Mouse (Mus musculus) liver, postnatal 0 days (tissue): ENCODE measurements around the gene Atp8b5.

Source experiments
- CTCF ChIP-seq: sonication (generic); IDR thresholded peaks from 2 replicates; pipeline ENCODE4 v1.5.1; 2016; ENCODE audit warnings: antibody characterized with exemption, low read depth
- EP300 ChIP-seq: IDR thresholded peaks from 2 replicates; pipeline ENCODE4 v1.6.1; 2016; ENCODE audit warnings: antibody characterized with exemption, low read depth, mild to moderate bottlenecking

DNA sequence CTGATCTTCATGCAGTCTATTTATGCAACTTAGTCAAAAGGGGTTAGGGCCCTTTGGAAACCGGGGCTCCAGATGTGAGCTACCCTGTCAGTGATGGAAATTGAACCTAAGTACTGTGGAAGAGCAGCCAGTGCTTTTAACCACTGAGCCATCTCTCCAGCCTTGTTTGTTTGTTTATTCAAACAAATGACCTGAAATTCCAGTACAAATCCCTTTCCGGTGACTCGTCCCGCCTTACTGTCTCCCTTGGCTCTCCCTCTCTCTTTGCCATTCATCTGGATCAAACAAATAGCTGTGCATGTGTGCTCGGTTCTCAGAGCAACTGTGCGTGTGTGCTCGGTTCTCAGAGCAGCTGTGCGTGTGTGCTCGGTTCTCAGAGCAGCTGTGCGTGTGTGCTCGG is 104.4 kb downstream of the Atp8b5 start:
- no peak for TF ChIP-seq CTCF
- TF ChIP-seq EP300: no peak
